Mouse (Mus musculus) 3T3-L1 (cell line): Measurements from ENCODE around the gene Acpp.

Source experiments
- DNase-seq: peaks from one replicate; pipeline ENCODE4 v3.0.0-alpha.2; 2015; ENCODE audit warnings: low read depth, low spot score

Acpp gene

GRCm38 (mm10) chr9:104305333-104306111, 32.0 kb downstream of the Acpp start:
- peak; percentile 84 for DNase-seq

- no peak for DNase-seq
These were observed 32.7 kb downstream of the Acpp start for GRCm38 (mm10) chr9:104304800-104305199.

GRCm38 (mm10) chr9:104304376-104304775, 33.2 kb downstream of the Acpp start:
- no peak for DNase-seq

GRCm38 (mm10) chr9:104300569-104300968, 37.0 kb downstream of the Acpp start:
- DNase-seq = no peak

GRCm38 (mm10) chr9:104297041-104297440, 40.5 kb downstream of the Acpp start:
- no peak for DNase-seq

GRCm38 (mm10) chr9:104284934-104285333, 52.6 kb downstream of the Acpp start:
- no peak for DNase-seq

GRCm38 (mm10) chr9:104282536-104282935, 55.0 kb downstream of the Acpp start:
- no peak for DNase-seq

- peak; percentile 39 for DNase-seq
These were observed 55.8 kb downstream of the Acpp start for GRCm38 (mm10) chr9:104281737-104282136.

GRCm38 (mm10) chr9:104280725-104281495, 56.6 kb downstream of the Acpp start:
- no peak for DNase-seq

- DNase-seq = peak; percentile 70
These were observed 59.9 kb downstream of the Acpp start for GRCm38 (mm10) chr9:104277528-104278162.

- DNase-seq = no peak
These were observed 62.3 kb downstream of the Acpp start for GRCm38 (mm10) chr9:104275084-104275785.

GRCm38 (mm10) chr9:104272057-104272456, 65.5 kb downstream of the Acpp start:
- DNase-seq = no peak

- no peak for DNase-seq
These were observed 65.9 kb downstream of the Acpp start for GRCm38 (mm10) chr9:104271642-104272041.

- no peak for DNase-seq
These were observed 67.6 kb downstream of the Acpp start for GRCm38 (mm10) chr9:104269944-104270343.

GRCm38 (mm10) chr9:104269349-104269871, 68.1 kb downstream of the Acpp start:
- DNase-seq = no peak

- DNase-seq = no peak
These were observed 73.0 kb downstream of the Acpp start for GRCm38 (mm10) chr9:104264567-104264966.

GRCm38 (mm10) chr9:104262823-104263352, 74.7 kb downstream of the Acpp start, which contains the start of gene Dnajc13:
Dnajc13 (minus strand) TSS chr9:104262930.
- DNase-seq = peak; percentile 92

- peak; percentile 82 for DNase-seq
These were observed 75.4 kb downstream of the Acpp start for GRCm38 (mm10) chr9:104262016-104262762.

- DNase-seq = no peak
These were observed 77.2 kb downstream of the Acpp start for GRCm38 (mm10) chr9:104260306-104260705.

- DNase-seq = no peak
These were observed 81.5 kb downstream of the Acpp start for GRCm38 (mm10) chr9:104256085-104256484.
